Mouse (Mus musculus) large intestine, adult 2 months (tissue): Measurements from ENCODE around the gene Ghrh. TPM values are rescaled to one million over a fixed set of nuclear protein-coding genes. Genes with fewer than 3 reads are reported as not detected.
A peak's percentile ranks its signal among the peaks of the same experiment; 100 is the strongest.

Source experiments
- DNase-seq: peaks from one replicate; pipeline ENCODE4 v3.0.0-alpha.2; 2012; ENCODE audit warnings: low read depth, low spot score
- WGBS: fragments of 180-500 bp; shearing (Covaris S2); methylation state at CpG from one replicate; pipeline ENCODE4 v1.1.7; 2018; 5-methylcytosine and 5-hydroxymethylcytosine counted together
- polyA plus RNA-seq: library from polyadenylated mRNA; depleted of rRNA; stranded (reverse); fragments of >200 nt; gene quantifications from 2 replicates; pipeline ENCODE4 v1.2.3, GENCODE M21; 2012

The Ghrh gene
- polyA plus RNA-seq, 1 experiment = 0.22 TPM

- DNase-seq = no peak
These were observed 6.8 kb upstream of the Ghrh start for GRCm38 (mm10) chr2:157354106-157354505.

GRCm38 (mm10) chr2:157353183-157353582 lies 5.9 kb upstream of the Ghrh start:
- no peak for DNase-seq
- WGBS = 60% methylated on average over 4 of the region's 4 CpGs

More at GRCm38 (mm10) chr2:157354106-157354505, 6.8 kb upstream of the Ghrh start:
- 77% methylated on average over 3 of the region's 3 CpGs for WGBS

- 47% methylated on average over 12 of the region's 12 CpGs for WGBS
- no peak for DNase-seq
These were observed 1.9 kb upstream of the Ghrh start for GRCm38 (mm10) chr2:157349121-157349778.

GRCm38 (mm10) chr2:157343337-157343736 lies 4.0 kb downstream of the Ghrh start:
- 48% methylated on average over 6 of the region's 6 CpGs for WGBS
- DNase-seq = no peak

- WGBS = 82% methylated on average over 5 of the region's 5 CpGs
- DNase-seq = no peak
These were observed 4.9 kb downstream of the Ghrh start for GRCm38 (mm10) chr2:157342328-157342926.

GRCm38 (mm10) chr2:157341554-157342270 lies 5.6 kb downstream of the Ghrh start:
- WGBS = 49% methylated on average over 11 of the region's 11 CpGs
- no peak for DNase-seq

- no peak for DNase-seq
- WGBS = 58% methylated on average over 7 of the region's 7 CpGs
These were observed 7.0 kb downstream of the Ghrh start for GRCm38 (mm10) chr2:157340221-157340741.

- no peak for DNase-seq
- WGBS = 72% methylated on average over 7 of the region's 7 CpGs
These were observed 7.8 kb downstream of the Ghrh start for GRCm38 (mm10) chr2:157339532-157339931.

GRCm38 (mm10) chr2:157338663-157339062 lies 8.6 kb downstream of the Ghrh start:
- 35% methylated on average over 5 of the region's 5 CpGs for WGBS
- DNase-seq = peak; percentile 32

GRCm38 (mm10) chr2:157332059-157332458 lies 15.2 kb downstream of the Ghrh start:
- no peak for DNase-seq
- 75% methylated on average over 5 of the region's 5 CpGs for WGBS

- 72% methylated on average over 11 of the region's 11 CpGs for WGBS
- DNase-seq = no peak
These were observed 18.7 kb downstream of the Ghrh start for GRCm38 (mm10) chr2:157328570-157328969.

GRCm38 (mm10) chr2:157328106-157328505 lies 19.2 kb downstream of the Ghrh start:
- no peak for DNase-seq
- 78% methylated on average over 5 of the region's 5 CpGs for WGBS

- 51% methylated on average over 2 of the region's 2 CpGs for WGBS
- DNase-seq = no peak
These were observed 22.1 kb downstream of the Ghrh start for GRCm38 (mm10) chr2:157325238-157325637.

GRCm38 (mm10) chr2:157322029-157322766 lies 25.1 kb downstream of the Ghrh start:
- no peak for DNase-seq
- 84% methylated on average over 5 of the region's 5 CpGs for WGBS

GRCm38 (mm10) chr2:157320886-157321285 lies 26.4 kb downstream of the Ghrh start:
- DNase-seq = no peak
- 58% methylated on average over 5 of the region's 5 CpGs for WGBS

- no peak for DNase-seq
- 58% methylated on average over 8 of the region's 8 CpGs for WGBS
These were observed 27.2 kb downstream of the Ghrh start for GRCm38 (mm10) chr2:157320135-157320534.

GRCm38 (mm10) chr2:157317220-157317619 lies 30.1 kb downstream of the Ghrh start:
- 77% methylated on average over 6 of the region's 6 CpGs for WGBS
- no peak for DNase-seq

GRCm38 (mm10) chr2:157316358-157316933 lies 30.9 kb downstream of the Ghrh start:
- 87% methylated on average over 14 of the region's 14 CpGs for WGBS

GRCm38 (mm10) chr2:157315486-157315885 lies 31.8 kb downstream of the Ghrh start:
- WGBS = 93% methylated on average over 6 of the region's 6 CpGs
- DNase-seq = no peak

More at GRCm38 (mm10) chr2:157316358-157316933, 30.9 kb downstream of the Ghrh start:
- no peak for DNase-seq
